Mouse (Mus musculus) cerebellum, adult 18-20 months (tissue): ENCODE data around the gene Srcap.
A peak's percentile ranks its signal among the peaks of the same experiment; 100 is the strongest.

Experiments used
- DNase-seq, 2 experiments: peaks; one replicate each; pipeline ENCODE4 v3.0.0; 2021

The Srcap gene

GRCm38 (mm10) chr7:127585031-127585430 lies 73.2 kb downstream of the Srcap start:
- no peak for DNase-seq

GRCm38 (mm10) chr7:127586149-127586548 lies 74.4 kb downstream of the Srcap start:
- DNase-seq: no peak

- DNase-seq: no peak
Measured at GRCm38 (mm10) chr7:127587196-127587595, 75.4 kb downstream of the Srcap start.

GRCm38 (mm10) chr7:127588011-127588871 lies 76.5 kb downstream of the Srcap start, which contains the start of the genes Ccdc189 and Rnf40:
TSS of gene Ccdc189 (minus strand) at chr7:127588595.
TSS of gene Rnf40 (plus strand) at chr7:127588767.
- DNase-seq: peak; percentile 87 to 93

- no peak for DNase-seq
Measured at GRCm38 (mm10) chr7:127588901-127589300, 77.1 kb downstream of the Srcap start.

GRCm38 (mm10) chr7:127589637-127590036 lies 77.9 kb downstream of the Srcap start:
- no peak for DNase-seq

- no peak for DNase-seq
Measured at GRCm38 (mm10) chr7:127591108-127591507, 79.3 kb downstream of the Srcap start.

GRCm38 (mm10) chr7:127592575-127592974 lies 80.8 kb downstream of the Srcap start:
- no peak for DNase-seq

- no peak for DNase-seq
Measured at GRCm38 (mm10) chr7:127596747-127597146, 85.0 kb downstream of the Srcap start.

- no peak for DNase-seq
Measured at GRCm38 (mm10) chr7:127600612-127601011, 88.8 kb downstream of the Srcap start.

GRCm38 (mm10) chr7:127601735-127602134 lies 90.0 kb downstream of the Srcap start:
- DNase-seq: no peak

GRCm38 (mm10) chr7:127602903-127603302 lies 91.1 kb downstream of the Srcap start:
- DNase-seq: no peak

- no peak for DNase-seq
Measured at GRCm38 (mm10) chr7:127604256-127604655, 92.5 kb downstream of the Srcap start.

GRCm38 (mm10) chr7:127607150-127607549 lies 95.4 kb downstream of the Srcap start:
- DNase-seq: no peak
